Comparison of ENCODE assay signal across 19 mouse cellular contexts in genomic region chr5:65965771-65966279, GRCm38 (mm10). TPM values are rescaled to one million over a fixed set of nuclear protein-coding genes. Genes with fewer than 3 reads are reported as not detected.
DNase-seq lines count a peak whose midpoint lies in the region; ATAC-seq lines count a peak whose summit lies in the region.
"Had no signal": no experiment of that assay in that cellular context is flagged by ENCODE, and none has a peak within 500 bp of the region (broad histone marks: within the 10 kb centered on the region; RNA-seq: fewer than 3 reads in every experiment).

No protein-coding gene starts in this region.

- no peaks in the 10 kb centered on the region for H3K9me3 ChIP-seq in embryonic facial prominence, embryonic 13.5 days
- H3K9me3 ChIP-seq: heart, embryonic 15.5 days; hindbrain, embryonic 10.5 days; liver, embryonic 13.5 days; midbrain, embryonic 13.5 days had no signal

- no peak for ATAC-seq in embryonic facial prominence, embryonic 13.5 days (ENCODE audit: insufficient number of reproducible peaks, insufficient read depth, low FRiP score, low TSS enrichment, low read depth)
- ATAC-seq: midbrain, embryonic 13.5 days had no signal

- no peak overlapping the region for H3K9ac ChIP-seq in embryonic facial prominence, embryonic 13.5 days
- H3K9ac ChIP-seq: heart, embryonic 15.5 days; liver, embryonic 13.5 days; midbrain, embryonic 13.5 days had no signal

- WGBS in embryonic facial prominence, embryonic 13.5 days = 16% methylated on average over 7 of the region's 7 CpGs

- H3K4me2 ChIP-seq in embryonic facial prominence, embryonic 13.5 days = no peak overlapping the region
- H3K4me2 ChIP-seq: heart, embryonic 15.5 days; liver, embryonic 13.5 days; midbrain, embryonic 13.5 days had no signal

- H3K4me1 ChIP-seq in embryonic facial prominence, embryonic 13.5 days = peaks cover 11% of the 10 kb centered on the region
- H3K4me1 ChIP-seq: heart, embryonic 15.5 days; liver, embryonic 13.5 days; midbrain, embryonic 13.5 days had no signal

- intact Hi-C loops in gastrocnemius, postnatal 14 days (cut with DNase I; ENCODE audit: low total_unique reads) = no loop called here

- H3K27me3 ChIP-seq in embryonic facial prominence, embryonic 13.5 days = no peaks in the 10 kb centered on the region
- H3K27me3 ChIP-seq: heart, embryonic 15.5 days; liver, embryonic 13.5 days; midbrain, embryonic 13.5 days had no signal

- H3K4me3 ChIP-seq in embryonic facial prominence, embryonic 13.5 days = no peak overlapping the region
- H3K4me3 ChIP-seq: heart, embryonic 15.5 days; hindbrain, embryonic 10.5 days; liver, embryonic 13.5 days; midbrain, embryonic 13.5 days had no signal

- DNase-seq in gastrocnemius, adult 18-20 months (ENCODE audit: low spot score) = peak; percentile 55
- DNase-seq in gastrocnemius, postnatal 14 days = no peak
- DNase-seq in right cerebral cortex, adult 2 months (ENCODE audit: low spot score in 2 of 2) = peak; percentile 22 to 33
- DNase-seq in right cerebral cortex, postnatal 10 days (ENCODE audit: low spot score in 2 of 2) = no peak
- no peak for DNase-seq in lung, postnatal 14 days
- no peak for DNase-seq in thymus, postnatal 14 days
- DNase-seq: cerebellum, postnatal 14 days; heart, adult 18-20 months; kidney, adult 2 months; liver, embryonic 13.5 days; right cerebral cortex, postnatal 14 days; thymus, postnatal 4 days had no signal

- no peaks in the 10 kb centered on the region for H3K36me3 ChIP-seq in embryonic facial prominence, embryonic 13.5 days
- H3K36me3 ChIP-seq: heart, embryonic 15.5 days; hindbrain, embryonic 10.5 days; liver, embryonic 13.5 days; midbrain, embryonic 13.5 days had no signal

- H3K27ac ChIP-seq in embryonic facial prominence, embryonic 13.5 days = peak overlapping the region; percentile 28; the same call in 1 of the 2 replicates
- H3K27ac ChIP-seq: heart, embryonic 15.5 days; hindbrain, embryonic 10.5 days; liver, embryonic 13.5 days; midbrain, embryonic 13.5 days had no signal

RNA-seq across cellular contexts. Expression of gene Chrna9, which starts 31.1 kb away (rescaled TPM):
- total RNA-seq in gastrocnemius, adult 18-20 months (2021) = 1 to 10 TPM; 1.9 to 8.2 TPM
- 1 to 10 TPM; 3.9 to 6.8 TPM for total RNA-seq in gastrocnemius, postnatal 14 days (2021)
- 0.37 TPM in 1 of 2 replicates, not detected in the other for polyA plus RNA-seq in embryonic facial prominence, embryonic 13.5 days (2015; fragmentation: Nextera tagmentation; extraction: Ambion mirVana)
- total RNA-seq: heart, adult 18-20 months; layer of hippocampus, adult 18-20 months; left cerebral cortex, postnatal 36 days; megakaryocyte progenitor cell, adult 5-6 weeks had no signal
- polyA plus RNA-seq: kidney, adult 2 months; liver, embryonic 13.5 days; midbrain, embryonic 13.5 days had no signal

RNA-seq across cellular contexts. Expression of gene 9130230L23Rik, which starts 38.3 kb away (rescaled TPM):
- not detected for total RNA-seq in gastrocnemius, adult 18-20 months (2021)
- total RNA-seq in gastrocnemius, postnatal 14 days (2021) = under 1 TPM; 0.21 to 0.22 TPM
- polyA plus RNA-seq in embryonic facial prominence, embryonic 13.5 days (2015; fragmentation: Nextera tagmentation; extraction: Ambion mirVana) = 0.28 TPM in 1 of 2 replicates, not detected in the other
- total RNA-seq: heart, adult 18-20 months; layer of hippocampus, adult 18-20 months; left cerebral cortex, postnatal 36 days; megakaryocyte progenitor cell, adult 5-6 weeks had no signal
- polyA plus RNA-seq: liver, embryonic 13.5 days had no signal

Comparison
In these comparisons a context has a peak if more than half of its experiments do, and no peak if none do; other contexts are left out.
1. DNase-seq: peak in gastrocnemius, adult 18-20 months (single experiment) and right cerebral cortex, adult 2 months (2 of 2); none in gastrocnemius, postnatal 14 days (single experiment), right cerebral cortex, postnatal 10 days (0 of 2), lung, postnatal 14 days (single experiment) and thymus, postnatal 14 days (single experiment).